Mouse (Mus musculus): ENCODE measurements at regions not wholly inside any gene's neighbourhood (a gene's known extent, or its start where the extent isn't known, plus 50 kb on each side); places are given as distances from the start of the nearest gene placed in this dataset.

DNA sequence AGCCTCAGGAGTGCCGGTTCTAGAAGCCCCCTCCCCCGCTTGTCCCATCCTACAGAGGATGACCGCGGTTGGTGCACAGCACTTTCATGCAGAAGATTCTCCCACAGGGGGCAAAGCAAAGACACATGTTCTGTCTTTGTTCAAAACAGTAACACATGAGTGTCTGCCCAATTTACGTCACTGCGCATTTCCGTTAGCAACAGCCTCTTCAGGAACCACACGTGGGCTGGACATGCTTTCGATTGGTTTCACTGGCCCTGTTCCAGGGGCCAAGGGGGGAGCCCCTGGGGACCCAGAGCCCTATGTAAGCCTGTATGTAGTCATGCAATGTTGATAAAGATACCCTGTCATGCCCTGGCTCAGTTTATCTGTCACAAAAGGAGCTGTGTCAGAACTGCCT is 116.2 kb upstream of the Twist2 start:
- H3K4me3 ChIP-seq (ENCODE audit: low read depth, low read length) = no peak overlapping the region
- H3K27me3 ChIP-seq (ENCODE audit: insufficient read depth, low read length) = no peaks in the 10 kb centered on the region
- no peaks in the 10 kb centered on the region; the same call in 1 of the 2 replicates for H3K9me3 ChIP-seq (replicated peaks)
- H3K4me1 ChIP-seq (ENCODE audit: insufficient read depth, low read depth, low read length) = no peaks in the 10 kb centered on the region
- TF ChIP-seq GATA1 (IDR thresholded peaks at IDR 0.05; ENCODE audit: borderline replicate concordance, low read length) (no peak), POLR2AphosphoS5 (IDR thresholded peaks at IDR 0.05; ENCODE audit: insufficient replicate concordance, low read depth, low read length) (no peak), CTCF (IDR thresholded peaks at IDR 0.05; ENCODE audit: low read depth, low read length) (no peak), GATA2 (IDR thresholded peaks at IDR 0.05; ENCODE audit: borderline replicate concordance, low read depth, low read length) (no peak), TAL1 (conservative IDR thresholded peaks at IDR 0.05; ENCODE audit: low read depth, low read length) (no peak)
- H3K36me3 ChIP-seq (replicated peaks) = no peaks in the 10 kb centered on the region
- ATAC-seq (ENCODE audit: extremely low read depth, insufficient number of reproducible peaks, low FRiP score, poor library complexity, severe bottlenecking) (no peak), DNase-seq (ENCODE audit: low spot score) (no peak)

- no peak for TF ChIP-seq CTCF (IDR thresholded peaks at IDR 0.05; ENCODE audit: low read depth, low read length)
- TF ChIP-seq GATA1 (IDR thresholded peaks at IDR 0.05; ENCODE audit: borderline replicate concordance, low read length) = no peak
- TF ChIP-seq TAL1 (conservative IDR thresholded peaks at IDR 0.05; ENCODE audit: low read depth, low read length) = no peak
- no peak for TF ChIP-seq GATA2 (IDR thresholded peaks at IDR 0.05; ENCODE audit: borderline replicate concordance, low read depth, low read length)
- TF ChIP-seq POLR2AphosphoS5 (IDR thresholded peaks at IDR 0.05; ENCODE audit: insufficient replicate concordance, low read depth, low read length) = no peak
- H3K4me1 ChIP-seq (ENCODE audit: insufficient read depth, low read depth, low read length) = no peaks in the 10 kb centered on the region
- no peak overlapping the region for H3K4me3 ChIP-seq (ENCODE audit: low read depth, low read length)
- no peaks in the 10 kb centered on the region; the same call in 1 of the 2 replicates for H3K9me3 ChIP-seq (replicated peaks)
- no peak for DNase-seq (ENCODE audit: low spot score)
- no peak for ATAC-seq (ENCODE audit: extremely low read depth, insufficient number of reproducible peaks, low FRiP score, poor library complexity, severe bottlenecking)
- H3K36me3 ChIP-seq (replicated peaks) = no peaks in the 10 kb centered on the region
- H3K27me3 ChIP-seq (ENCODE audit: insufficient read depth, low read length) = no peaks in the 10 kb centered on the region
Observed at GRCm38 (mm10) chr1:91685789-91686188, 115.5 kb upstream of the Twist2 start.

- no peak for ATAC-seq (ENCODE audit: extremely low read depth, insufficient number of reproducible peaks, low FRiP score, poor library complexity, severe bottlenecking)
- TF ChIP-seq CTCF (IDR thresholded peaks at IDR 0.05; ENCODE audit: low read depth, low read length) = no peak
Observed at GRCm38 (mm10) chr1:91691601-91692000, 109.7 kb upstream of the Twist2 start.

DNA sequence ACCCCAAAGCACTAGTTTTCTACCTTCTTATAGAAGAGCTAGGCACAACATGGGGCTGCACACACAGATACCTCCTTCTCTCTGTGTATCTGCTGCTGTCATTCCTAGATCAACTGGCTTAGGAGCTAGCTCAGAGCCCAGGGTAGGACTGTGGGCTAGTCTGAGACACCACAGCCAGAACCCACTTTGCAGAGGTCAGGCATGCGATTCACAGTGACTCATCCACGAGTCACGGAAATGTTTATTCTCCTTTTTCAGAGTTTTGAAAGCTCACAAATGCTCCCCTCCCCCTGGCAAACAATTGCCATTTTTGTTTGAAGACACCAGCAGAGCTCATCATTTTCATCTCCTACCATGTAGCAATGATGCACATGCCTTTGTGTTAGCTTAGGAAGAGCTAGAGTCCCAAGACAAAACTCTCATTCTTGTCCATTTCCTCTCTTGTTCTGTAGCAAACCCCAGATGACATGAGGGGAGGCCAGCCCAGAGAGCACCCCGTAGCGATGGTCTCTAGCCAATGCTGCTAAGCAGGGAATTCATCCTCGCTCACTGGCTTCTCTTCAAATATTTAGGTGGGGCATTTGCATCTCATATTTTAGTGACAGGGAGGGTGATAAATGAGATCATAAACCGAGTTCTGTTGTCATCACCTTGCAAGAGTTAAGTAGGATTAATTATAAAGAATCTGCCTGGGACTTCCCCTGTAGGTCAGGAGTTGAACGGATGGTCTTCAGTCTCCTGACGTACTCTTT is 108.4 kb upstream of the Twist2 start:
- no peaks in the 10 kb centered on the region for H3K4me1 ChIP-seq (ENCODE audit: insufficient read depth, low read depth, low read length)
- ATAC-seq (ENCODE audit: extremely low read depth, insufficient number of reproducible peaks, low FRiP score, poor library complexity, severe bottlenecking) (no peak), DNase-seq (ENCODE audit: low spot score) (no peak)
- no peaks in the 10 kb centered on the region for H3K9me3 ChIP-seq (replicated peaks)
- H3K4me3 ChIP-seq (ENCODE audit: low read depth, low read length) = no peak overlapping the region
- TF ChIP-seq GATA1 (IDR thresholded peaks at IDR 0.05; ENCODE audit: borderline replicate concordance, low read length) (no peak), GATA2 (IDR thresholded peaks at IDR 0.05; ENCODE audit: borderline replicate concordance, low read depth, low read length) (no peak), CTCF (IDR thresholded peaks at IDR 0.05; ENCODE audit: low read depth, low read length) (no peak), POLR2AphosphoS5 (IDR thresholded peaks at IDR 0.05; ENCODE audit: insufficient replicate concordance, low read depth, low read length) (no peak), TAL1 (conservative IDR thresholded peaks at IDR 0.05; ENCODE audit: low read depth, low read length) (no peak)
- no peaks in the 10 kb centered on the region for H3K36me3 ChIP-seq (replicated peaks)
- peaks cover 2% of the 10 kb centered on the region; the same call in 1 of the 2 replicates for H3K27me3 ChIP-seq (ENCODE audit: insufficient read depth, low read length)

More at GRCm38 (mm10) chr1:91691601-91692000, 109.7 kb upstream of the Twist2 start:
- Histone ChIP-seq H3K4me1 (ENCODE audit: insufficient read depth, low read depth, low read length) (no peaks in the 10 kb centered on the region), H3K4me3 (ENCODE audit: low read depth, low read length) (no peak overlapping the region), H3K9me3 (replicated peaks) (no peaks in the 10 kb centered on the region), H3K36me3 (replicated peaks) (no peaks in the 10 kb centered on the region), H3K27me3 (ENCODE audit: insufficient read depth, low read length) (no peaks in the 10 kb centered on the region)
- no peak for DNase-seq (ENCODE audit: low spot score)

DNA sequence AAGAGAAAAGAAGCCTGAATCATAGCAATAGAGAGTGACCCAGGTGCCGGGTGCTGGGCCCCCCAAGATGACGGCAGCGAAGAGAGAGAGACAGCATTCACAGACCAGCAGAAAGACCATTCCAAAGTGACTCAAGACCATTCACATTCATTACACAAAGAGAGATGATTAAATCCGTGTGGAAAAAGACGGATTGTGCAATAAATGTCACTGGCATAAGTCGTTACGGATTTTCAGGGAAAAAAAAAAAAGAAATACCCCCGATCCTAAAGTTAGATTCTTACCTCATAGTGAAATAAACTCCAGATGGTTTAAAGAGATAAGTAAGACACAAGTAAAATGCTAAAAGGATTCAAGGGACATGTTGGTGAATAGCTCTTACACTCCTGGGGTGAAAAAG is 104.2 kb upstream of the Twist2 start:
- Histone ChIP-seq H3K36me3 (replicated peaks) (no peaks in the 10 kb centered on the region), H3K27me3 (ENCODE audit: insufficient read depth, low read length) (peaks cover 12% of the 10 kb centered on the region), H3K4me3 (ENCODE audit: low read depth, low read length) (no peak overlapping the region), H3K9me3 (replicated peaks) (no peaks in the 10 kb centered on the region), H3K4me1 (ENCODE audit: insufficient read depth, low read depth, low read length) (no peaks in the 10 kb centered on the region)
- DNase-seq (ENCODE audit: low spot score) (no peak), ATAC-seq (ENCODE audit: extremely low read depth, insufficient number of reproducible peaks, low FRiP score, poor library complexity, severe bottlenecking) (no peak)
- TF ChIP-seq POLR2AphosphoS5 (IDR thresholded peaks at IDR 0.05; ENCODE audit: insufficient replicate concordance, low read depth, low read length) (no peak), GATA1 (IDR thresholded peaks at IDR 0.05; ENCODE audit: borderline replicate concordance, low read length) (no peak)

- no peaks in the 10 kb centered on the region for H3K4me1 ChIP-seq (ENCODE audit: insufficient read depth, low read depth, low read length)
- H3K27me3 ChIP-seq (ENCODE audit: insufficient read depth, low read length) = peaks cover 13% of the 10 kb centered on the region
Observed at GRCm38 (mm10) chr1:91701475-91701874, 99.8 kb upstream of the Twist2 start.

More at GRCm38 (mm10) chr1:91701475-91701874, 99.8 kb upstream of the Twist2 start:
- no peaks in the 10 kb centered on the region for H3K36me3 ChIP-seq (replicated peaks)
- no peak for DNase-seq (ENCODE audit: low spot score)
- H3K4me3 ChIP-seq (ENCODE audit: low read depth, low read length) = no peak overlapping the region
- H3K9me3 ChIP-seq (replicated peaks) = no peaks in the 10 kb centered on the region
- no peak for ATAC-seq (ENCODE audit: extremely low read depth, insufficient number of reproducible peaks, low FRiP score, poor library complexity, severe bottlenecking)
- TF ChIP-seq TAL1 (conservative IDR thresholded peaks at IDR 0.05; ENCODE audit: low read depth, low read length) (no peak), POLR2AphosphoS5 (IDR thresholded peaks at IDR 0.05; ENCODE audit: insufficient replicate concordance, low read depth, low read length) (no peak), GATA1 (IDR thresholded peaks at IDR 0.05; ENCODE audit: borderline replicate concordance, low read length) (no peak), GATA2 (IDR thresholded peaks at IDR 0.05; ENCODE audit: borderline replicate concordance, low read depth, low read length) (no peak), CTCF (IDR thresholded peaks at IDR 0.05; ENCODE audit: low read depth, low read length) (no peak)
